Mouse (Mus musculus): ENCODE results near the gene 3425401B19Rik. TPM values are rescaled to one million over a fixed set of nuclear protein-coding genes. Genes with fewer than 3 reads are reported as not detected.

3425401B19Rik gene
- polyA plus RNA-seq, 1 experiment from 2014 or later, result 0.17 TPM

- WGBS, result 90% methylated on average over 12 of the region's 12 CpGs
- H3K36me3 ChIP-seq (replicated peaks; ENCODE audit: control insufficient read depth, insufficient read depth), result no peaks in the 10 kb centered on the region
- H3K4me2 ChIP-seq (replicated peaks), result no peak overlapping the region
These were observed 2.6 kb downstream of the 3425401B19Rik start for GRCm38 (mm10) chr14:32682536-32682935.

GRCm38 (mm10) chr14:32681603-32682002, 3.5 kb downstream of the 3425401B19Rik start:
- no peaks in the 10 kb centered on the region for H3K9me3 ChIP-seq (ENCODE audit: control insufficient read depth, low read length)
- H3K27me3 ChIP-seq (ENCODE audit: control insufficient read depth, insufficient read depth, low read length), result no peaks in the 10 kb centered on the region
- H3K4me2 ChIP-seq (replicated peaks), result no peak overlapping the region
- ATAC-seq (ENCODE audit: low FRiP score), result no peak
- WGBS, result 60% methylated on average over 3 of the region's 3 CpGs
- no peak overlapping the region for H3K9ac ChIP-seq
- H3K4me1 ChIP-seq (replicated peaks; ENCODE audit: control insufficient read depth, insufficient read depth, low read length), result peaks cover 10% of the 10 kb centered on the region; the same call in 1 of the 2 replicates
- H3K27ac ChIP-seq, result no peak overlapping the region
- H3K36me3 ChIP-seq (replicated peaks; ENCODE audit: control insufficient read depth, insufficient read depth), result no peaks in the 10 kb centered on the region
- no peak for DNase-seq (ENCODE audit: low spot score)
- no peak overlapping the region for H3K4me3 ChIP-seq (replicated peaks; ENCODE audit: low read length)

More at GRCm38 (mm10) chr14:32682536-32682935, 2.6 kb downstream of the 3425401B19Rik start:
- no peaks in the 10 kb centered on the region for H3K27me3 ChIP-seq (ENCODE audit: control insufficient read depth, insufficient read depth, low read length)
- no peak overlapping the region for H3K9ac ChIP-seq
- DNase-seq (ENCODE audit: low spot score), result no peak
- H3K4me3 ChIP-seq (replicated peaks; ENCODE audit: low read length), result no peak overlapping the region
- H3K4me1 ChIP-seq (replicated peaks; ENCODE audit: control insufficient read depth, insufficient read depth, low read length), result peaks cover 10% of the 10 kb centered on the region; the same call in 1 of the 2 replicates
- ATAC-seq (ENCODE audit: low FRiP score), result no peak
- no peaks in the 10 kb centered on the region for H3K9me3 ChIP-seq (ENCODE audit: control insufficient read depth, low read length)
- H3K27ac ChIP-seq, result no peak overlapping the region

GRCm38 (mm10) chr14:32678565-32678964, 6.5 kb downstream of the 3425401B19Rik start:
- Histone ChIP-seq H3K4me1 (replicated peaks; ENCODE audit: control insufficient read depth, insufficient read depth, low read length) (peaks cover 5% of the 10 kb centered on the region; the same call in 1 of the 2 replicates), H3K27me3 (ENCODE audit: control insufficient read depth, insufficient read depth, low read length) (no peaks in the 10 kb centered on the region), H3K4me3 (replicated peaks; ENCODE audit: low read length) (no peak overlapping the region), H3K9me3 (ENCODE audit: control insufficient read depth, low read length) (no peaks in the 10 kb centered on the region), H3K36me3 (replicated peaks; ENCODE audit: control insufficient read depth, insufficient read depth) (no peaks in the 10 kb centered on the region), H3K4me2 (replicated peaks) (no peak overlapping the region), H3K9ac (no peak overlapping the region), H3K27ac (no peak overlapping the region)
- ATAC-seq (ENCODE audit: low FRiP score), result no peak
- no peak for DNase-seq (ENCODE audit: low spot score)
- 73% methylated on average over 3 of the region's 3 CpGs for WGBS

GRCm38 (mm10) chr14:32673178-32673577, 11.9 kb downstream of the 3425401B19Rik start:
- Histone ChIP-seq H3K9ac (no peak overlapping the region), H3K4me2 (replicated peaks) (no peak overlapping the region), H3K27ac (no peak overlapping the region), H3K27me3 (ENCODE audit: control insufficient read depth, insufficient read depth, low read length) (no peaks in the 10 kb centered on the region), H3K4me3 (replicated peaks; ENCODE audit: low read length) (no peak overlapping the region), H3K9me3 (ENCODE audit: control insufficient read depth, low read length) (no peaks in the 10 kb centered on the region), H3K4me1 (replicated peaks; ENCODE audit: control insufficient read depth, insufficient read depth, low read length) (no peaks in the 10 kb centered on the region), H3K36me3 (replicated peaks; ENCODE audit: control insufficient read depth, insufficient read depth) (no peaks in the 10 kb centered on the region)
- ATAC-seq (ENCODE audit: low FRiP score), result no peak
- 55% methylated on average over 3 of the region's 3 CpGs for WGBS
- no peak for DNase-seq (ENCODE audit: low spot score)

GRCm38 (mm10) chr14:32663099-32663498, 22.0 kb downstream of the 3425401B19Rik start:
- Histone ChIP-seq H3K36me3 (replicated peaks; ENCODE audit: control insufficient read depth, insufficient read depth) (no peaks in the 10 kb centered on the region), H3K9ac (no peak overlapping the region), H3K27me3 (ENCODE audit: control insufficient read depth, insufficient read depth, low read length) (no peaks in the 10 kb centered on the region), H3K4me1 (replicated peaks; ENCODE audit: control insufficient read depth, insufficient read depth, low read length) (no peaks in the 10 kb centered on the region), H3K4me2 (replicated peaks) (no peak overlapping the region), H3K9me3 (ENCODE audit: control insufficient read depth, low read length) (no peaks in the 10 kb centered on the region), H3K27ac (no peak overlapping the region), H3K4me3 (replicated peaks; ENCODE audit: low read length) (no peak overlapping the region)
- no peak for DNase-seq (ENCODE audit: low spot score)
- WGBS, result 93% methylated on average over 6 of the region's 6 CpGs
- no peak for ATAC-seq (ENCODE audit: low FRiP score)

- no peak overlapping the region for H3K9ac ChIP-seq
- no peak overlapping the region for H3K27ac ChIP-seq
- no peaks in the 10 kb centered on the region for H3K9me3 ChIP-seq (ENCODE audit: control insufficient read depth, low read length)
- no peaks in the 10 kb centered on the region for H3K36me3 ChIP-seq (replicated peaks; ENCODE audit: control insufficient read depth, insufficient read depth)
- 83% methylated on average over 9 of the region's 9 CpGs for WGBS
- ATAC-seq (ENCODE audit: low FRiP score), result no peak
- DNase-seq (ENCODE audit: low spot score), result no peak
- H3K4me2 ChIP-seq (replicated peaks), result no peak overlapping the region
- H3K4me3 ChIP-seq (replicated peaks; ENCODE audit: low read length), result no peak overlapping the region
- no peaks in the 10 kb centered on the region for H3K27me3 ChIP-seq (ENCODE audit: control insufficient read depth, insufficient read depth, low read length)
- H3K4me1 ChIP-seq (replicated peaks; ENCODE audit: control insufficient read depth, insufficient read depth, low read length), result no peaks in the 10 kb centered on the region
These were observed 25.3 kb downstream of the 3425401B19Rik start for GRCm38 (mm10) chr14:32659781-32660180.

- Histone ChIP-seq H3K4me2 (replicated peaks) (no peak overlapping the region), H3K4me1 (replicated peaks; ENCODE audit: control insufficient read depth, insufficient read depth, low read length) (no peaks in the 10 kb centered on the region), H3K9ac (no peak overlapping the region), H3K27me3 (ENCODE audit: control insufficient read depth, insufficient read depth, low read length) (no peaks in the 10 kb centered on the region), H3K27ac (no peak overlapping the region), H3K36me3 (replicated peaks; ENCODE audit: control insufficient read depth, insufficient read depth) (no peaks in the 10 kb centered on the region), H3K4me3 (replicated peaks; ENCODE audit: low read length) (no peak overlapping the region), H3K9me3 (ENCODE audit: control insufficient read depth, low read length) (no peaks in the 10 kb centered on the region)
- no peak for DNase-seq (ENCODE audit: low spot score)
- WGBS, result 94% methylated on average over 2 of the region's 2 CpGs
- ATAC-seq (ENCODE audit: low FRiP score), result no peak
These were observed 46.6 kb downstream of the 3425401B19Rik start for GRCm38 (mm10) chr14:32638485-32638884.

- no peak for DNase-seq (ENCODE audit: low spot score)
- H3K4me1 ChIP-seq (replicated peaks; ENCODE audit: control insufficient read depth, insufficient read depth, low read length), result no peaks in the 10 kb centered on the region
- H3K4me3 ChIP-seq (replicated peaks; ENCODE audit: low read length), result no peak overlapping the region
- H3K4me2 ChIP-seq (replicated peaks), result no peak overlapping the region
- no peaks in the 10 kb centered on the region for H3K9me3 ChIP-seq (ENCODE audit: control insufficient read depth, low read length)
- H3K9ac ChIP-seq, result no peak overlapping the region
- 25% methylated on average over 11 of the region's 11 CpGs for WGBS
- H3K27me3 ChIP-seq (ENCODE audit: control insufficient read depth, insufficient read depth, low read length), result no peaks in the 10 kb centered on the region
- no peak overlapping the region for H3K27ac ChIP-seq
- H3K36me3 ChIP-seq (replicated peaks; ENCODE audit: control insufficient read depth, insufficient read depth), result no peaks in the 10 kb centered on the region
- peak; percentile 24; the same call in 1 of the 2 replicates for ATAC-seq (ENCODE audit: low FRiP score)
These were observed 50.9 kb downstream of the 3425401B19Rik start for GRCm38 (mm10) chr14:32634015-32634682.

GRCm38 (mm10) chr14:32632908-32633600, 52.0 kb downstream of the 3425401B19Rik start:
- no peaks in the 10 kb centered on the region for H3K4me1 ChIP-seq (replicated peaks; ENCODE audit: control insufficient read depth, insufficient read depth, low read length)
- no peak for ATAC-seq (ENCODE audit: low FRiP score)
- no peak overlapping the region for H3K4me3 ChIP-seq (replicated peaks; ENCODE audit: low read length)
- no peak overlapping the region for H3K9ac ChIP-seq
- no peak overlapping the region for H3K4me2 ChIP-seq (replicated peaks)
- WGBS, result 84% methylated on average over 5 of the region's 6 CpGs
- no peak overlapping the region for H3K27ac ChIP-seq
- no peaks in the 10 kb centered on the region for H3K9me3 ChIP-seq (ENCODE audit: control insufficient read depth, low read length)
- H3K36me3 ChIP-seq (replicated peaks; ENCODE audit: control insufficient read depth, insufficient read depth), result no peaks in the 10 kb centered on the region
- H3K27me3 ChIP-seq (ENCODE audit: control insufficient read depth, insufficient read depth, low read length), result no peaks in the 10 kb centered on the region
- no peak for DNase-seq (ENCODE audit: low spot score)
